Mouse (Mus musculus): ENCODE measurements around the gene Uqcc1.

GRCm38 (mm10) chr2:155923143-155923542 lies 7.0 kb downstream of the Uqcc1 start:
- TF ChIP-seq POLR2A (IDR thresholded peaks at IDR 0.05; ENCODE audit: borderline replicate concordance, extremely low read depth, low read depth, low read length) (no peak), CTCF (IDR thresholded peaks at IDR 0.05; ENCODE audit: insufficient read depth, low read length) (no peak)
